Mouse (Mus musculus) small intestine, adult 2 months (tissue): ENCODE measurements at regions not wholly inside any gene's neighbourhood (a gene's known extent, or its start where the extent isn't known, plus 50 kb on each side); places are given as distances from the start of the nearest gene placed in this dataset.
"Not testable (repeated sequence)": the region's sequence is repeated elsewhere in the genome, so short reads cannot be mapped to it uniquely, and the experiment has no call there.

Experiments
- H3K27ac ChIP-seq: fragments of 200-500 bp; 2 replicates; pipeline ENCODE4 v1.5.1; 2012; ENCODE audit warnings: low read depth, low read length, control low read depth, inconsistent platforms; ENCODE audit not compliant: insufficient read depth
- H3K27me3 ChIP-seq: fragments of 200-500 bp; 2 replicates; pipeline ENCODE4 v1.6.1; 2012; ENCODE audit warnings: mild to moderate bottlenecking, moderate library complexity, low read length, inconsistent platforms; ENCODE audit not compliant: control insufficient read depth, insufficient read depth
- H3K36me3 ChIP-seq: fragments of 200-500 bp; 2 replicates; pipeline ENCODE4 v1.6.1; 2012; ENCODE audit warnings: mild to moderate bottlenecking, low read length, control low read depth, inconsistent platforms; ENCODE audit not compliant: control insufficient read depth, insufficient read depth
- H3K4me1 ChIP-seq: fragments of 200-500 bp; 2 replicates; pipeline ENCODE4 v1.6.1; 2012; ENCODE audit warnings: low read length, inconsistent platforms, mixed read lengths; ENCODE audit not compliant: control insufficient read depth, insufficient read depth, insufficient read length
- H3K4me3 ChIP-seq: fragments of 200-500 bp; 2 replicates; pipeline ENCODE4 v1.5.1; 2012; ENCODE audit warnings: low read depth, mild to moderate bottlenecking, control low read depth, inconsistent platforms, low read length, moderate library complexity
- CTCF ChIP-seq: fragments of 200-500 bp; IDR thresholded peaks from 2 replicates; pipeline ENCODE4 v1.5.1; 2012; ENCODE audit warnings: low read depth, mild to moderate bottlenecking, control low read depth, inconsistent platforms, low read length, moderate library complexity, mixed read lengths; ENCODE audit not compliant: insufficient replicate concordance, insufficient read length; ENCODE audit errors: extremely low read depth
- POLR2A ChIP-seq: fragments of 200-500 bp; IDR thresholded peaks from 2 replicates; pipeline ENCODE4 v1.6.1; 2012; ENCODE audit warnings: low read depth, mild to moderate bottlenecking, control low read depth, inconsistent platforms, low read length, moderate library complexity
- WGBS: fragments of 180-500 bp; shearing (Covaris S2); methylation state at CpG from one replicate; pipeline ENCODE4 v1.1.7; 2018; 5-methylcytosine and 5-hydroxymethylcytosine counted together

DNA sequence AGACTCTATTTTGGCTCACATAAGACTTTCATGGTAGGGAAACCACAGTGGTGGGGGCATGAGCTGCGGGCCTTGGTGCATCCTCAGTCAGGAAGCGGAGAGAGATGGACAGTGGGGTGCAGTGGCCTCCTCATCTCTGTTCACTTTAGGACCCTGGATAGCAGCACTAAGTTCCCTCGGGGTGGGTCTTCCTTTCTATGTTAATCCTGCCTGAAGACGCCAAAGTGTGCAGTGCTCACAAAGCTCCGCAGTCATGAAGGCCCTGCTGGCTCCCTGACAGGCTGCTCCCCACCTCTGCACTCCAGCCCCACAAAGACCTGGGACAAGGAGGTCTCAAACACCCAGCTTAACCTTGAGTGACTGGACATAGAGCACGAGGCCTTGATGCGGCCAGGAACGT is 56.8 kb downstream of the Sox1 start:
- no peaks in the 10 kb centered on the region for H3K27me3 ChIP-seq
- H3K4me1 ChIP-seq, result no peaks in the 10 kb centered on the region
- no peak overlapping the region for H3K27ac ChIP-seq
- no peak for TF ChIP-seq CTCF
- no peak for TF ChIP-seq POLR2A
- 63% methylated on average over 8 of the region's 8 CpGs for WGBS
- H3K4me3 ChIP-seq, result no peak overlapping the region
- H3K36me3 ChIP-seq, result no peaks in the 10 kb centered on the region

DNA sequence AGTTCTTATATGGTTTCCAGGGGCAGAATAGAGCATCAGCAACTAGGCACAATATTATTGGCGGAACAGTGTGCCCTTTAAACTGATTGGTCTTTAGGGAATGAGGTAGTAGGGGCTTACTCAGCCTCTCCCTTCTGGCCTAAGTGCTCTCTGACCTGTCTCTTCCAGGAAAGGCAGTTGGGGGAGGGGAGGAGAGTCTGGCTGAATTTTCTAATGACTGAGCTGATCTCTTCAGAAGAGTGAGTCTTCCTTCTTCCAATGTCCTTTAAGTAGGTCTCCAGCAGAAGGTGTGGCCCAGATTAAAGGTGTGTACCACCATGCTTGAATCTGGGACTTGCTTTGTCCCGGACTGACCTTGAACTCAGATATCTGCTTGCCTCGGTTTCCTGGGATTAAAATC is 60.3 kb downstream of the Sox1 start:
- not testable (repeated sequence) for H3K4me1 ChIP-seq, H3K27me3 ChIP-seq, H3K27ac ChIP-seq, H3K4me3 ChIP-seq, H3K36me3 ChIP-seq
- WGBS, result 81% methylated on average over 3 of the region's 3 CpGs

DNA sequence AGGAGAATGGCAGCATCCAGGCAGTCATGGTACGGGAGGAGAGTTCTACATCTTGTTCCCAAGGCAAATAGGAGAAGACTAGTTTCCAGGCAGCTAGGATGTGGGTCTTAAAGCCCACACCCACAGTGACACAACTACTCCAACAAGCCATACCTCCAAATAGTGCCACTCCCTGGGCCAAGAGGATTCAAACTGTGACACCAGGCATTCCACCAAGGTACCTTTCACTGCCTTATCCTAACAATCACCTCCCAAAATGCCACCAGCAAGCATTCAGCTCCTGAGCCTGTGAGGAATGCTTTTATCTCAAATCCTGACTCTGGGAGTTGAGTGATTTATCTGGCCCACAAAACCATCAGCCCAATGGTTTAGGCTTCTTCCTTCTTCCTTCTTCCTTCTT is 61.2 kb downstream of the Sox1 start:
- no peaks in the 10 kb centered on the region for H3K4me1 ChIP-seq
- H3K4me3 ChIP-seq, result no peak overlapping the region
- 71% methylated on average over 1 of the region's 1 CpGs for WGBS
- no peaks in the 10 kb centered on the region for H3K27me3 ChIP-seq
- no peak overlapping the region for H3K27ac ChIP-seq
- TF ChIP-seq CTCF, result no peak
- H3K36me3 ChIP-seq, result no peaks in the 10 kb centered on the region

DNA sequence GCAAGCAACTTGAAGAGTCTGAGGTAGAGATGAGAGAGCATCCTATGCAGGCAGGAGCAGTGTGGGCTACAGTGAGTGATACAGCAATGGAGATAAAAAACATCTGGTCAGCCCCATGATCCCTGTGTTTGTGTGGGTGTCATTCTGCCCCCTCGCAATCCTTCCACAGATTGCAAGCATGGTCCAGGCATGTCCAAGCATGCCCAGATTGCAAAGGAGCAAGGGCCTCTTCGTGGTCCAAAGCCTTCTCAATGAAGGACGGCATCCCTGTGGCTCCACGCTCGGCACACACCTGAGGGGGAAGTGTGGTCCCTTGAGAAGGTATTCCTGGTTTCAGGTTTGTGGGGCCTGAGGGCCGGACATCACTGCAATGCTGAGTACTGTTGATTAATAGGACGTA is 61.9 kb downstream of the Sox1 start:
- Histone ChIP-seq H3K4me1 (no peaks in the 10 kb centered on the region), H3K4me3 (no peak overlapping the region), H3K27ac (no peak overlapping the region), H3K36me3 (no peaks in the 10 kb centered on the region), H3K27me3 (no peaks in the 10 kb centered on the region)
- 72% methylated on average over 7 of the region's 7 CpGs for WGBS
- TF ChIP-seq CTCF, result no peak
- no peak for TF ChIP-seq POLR2A

DNA sequence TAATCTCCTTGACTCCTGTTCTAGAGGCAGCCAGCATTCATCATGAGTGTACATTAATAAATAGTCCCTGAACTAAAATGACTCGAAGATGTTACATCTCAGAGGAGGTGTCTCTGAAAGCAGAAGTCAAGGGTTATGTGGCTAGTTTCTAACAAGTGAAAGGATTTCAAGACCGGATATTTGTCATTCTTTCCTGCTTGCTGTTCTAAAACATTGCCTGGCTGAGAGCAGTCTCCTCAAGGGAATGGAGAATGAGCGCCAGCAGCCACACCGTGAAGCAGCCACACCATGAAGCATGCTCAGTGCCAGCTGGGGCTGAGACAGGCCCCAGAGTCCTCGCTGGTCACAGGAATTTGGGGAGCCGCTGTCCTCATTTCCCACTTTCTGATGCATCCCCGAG is 71.8 kb downstream of the Sox1 start:
- Histone ChIP-seq H3K36me3 (no peaks in the 10 kb centered on the region), H3K27me3 (no peaks in the 10 kb centered on the region), H3K27ac (no peak overlapping the region), H3K4me1 (no peaks in the 10 kb centered on the region), H3K4me3 (no peak overlapping the region)
- TF ChIP-seq POLR2A (no peak), CTCF (no peak)
- WGBS, result 73% methylated on average over 7 of the region's 7 CpGs

DNA sequence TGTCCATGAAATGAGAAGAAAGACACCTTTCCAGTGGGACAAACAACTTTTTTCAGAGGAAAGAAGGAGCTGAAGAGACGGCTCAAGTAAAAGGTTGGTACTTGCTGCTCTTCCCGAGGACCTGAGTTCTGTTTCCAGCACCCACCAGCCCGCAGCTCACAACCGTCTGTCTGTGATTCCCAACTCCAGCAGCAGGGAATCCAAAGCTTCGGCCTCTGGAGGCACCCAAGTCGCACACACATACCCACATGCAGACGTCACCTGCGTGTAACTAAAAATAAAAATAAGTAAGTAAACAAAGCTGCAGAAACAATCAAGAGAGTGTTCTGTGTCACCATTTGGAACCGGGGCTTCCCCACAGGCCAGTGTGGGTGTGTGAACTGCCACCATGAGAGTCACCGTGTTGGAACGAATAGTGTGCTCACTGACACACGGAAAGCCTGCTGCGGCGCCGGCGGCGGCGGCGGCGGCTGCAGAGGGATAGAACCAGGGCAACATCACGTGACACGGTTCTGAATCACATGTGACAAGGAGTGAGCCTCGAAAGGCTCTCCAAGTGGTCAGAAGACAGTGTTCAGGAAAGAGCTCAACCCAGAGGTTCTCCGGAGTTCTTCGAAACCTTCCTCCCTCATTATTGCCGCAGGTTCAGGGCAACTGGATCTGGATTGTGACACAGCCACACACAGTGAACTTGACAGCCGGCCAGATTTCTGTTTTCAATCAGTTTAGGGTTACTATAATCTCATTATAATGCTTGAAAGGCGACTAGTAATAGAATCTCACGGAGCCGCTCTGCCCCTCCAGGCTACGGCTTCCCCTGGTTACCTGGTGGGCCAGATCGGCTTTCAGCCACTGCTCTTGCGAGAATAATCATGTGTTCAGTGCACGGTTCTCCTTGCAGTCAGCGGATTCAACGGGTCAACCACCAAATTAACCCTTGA is 72.6 kb downstream of the Sox1 start:
- H3K36me3 ChIP-seq, result no peaks in the 10 kb centered on the region

DNA sequence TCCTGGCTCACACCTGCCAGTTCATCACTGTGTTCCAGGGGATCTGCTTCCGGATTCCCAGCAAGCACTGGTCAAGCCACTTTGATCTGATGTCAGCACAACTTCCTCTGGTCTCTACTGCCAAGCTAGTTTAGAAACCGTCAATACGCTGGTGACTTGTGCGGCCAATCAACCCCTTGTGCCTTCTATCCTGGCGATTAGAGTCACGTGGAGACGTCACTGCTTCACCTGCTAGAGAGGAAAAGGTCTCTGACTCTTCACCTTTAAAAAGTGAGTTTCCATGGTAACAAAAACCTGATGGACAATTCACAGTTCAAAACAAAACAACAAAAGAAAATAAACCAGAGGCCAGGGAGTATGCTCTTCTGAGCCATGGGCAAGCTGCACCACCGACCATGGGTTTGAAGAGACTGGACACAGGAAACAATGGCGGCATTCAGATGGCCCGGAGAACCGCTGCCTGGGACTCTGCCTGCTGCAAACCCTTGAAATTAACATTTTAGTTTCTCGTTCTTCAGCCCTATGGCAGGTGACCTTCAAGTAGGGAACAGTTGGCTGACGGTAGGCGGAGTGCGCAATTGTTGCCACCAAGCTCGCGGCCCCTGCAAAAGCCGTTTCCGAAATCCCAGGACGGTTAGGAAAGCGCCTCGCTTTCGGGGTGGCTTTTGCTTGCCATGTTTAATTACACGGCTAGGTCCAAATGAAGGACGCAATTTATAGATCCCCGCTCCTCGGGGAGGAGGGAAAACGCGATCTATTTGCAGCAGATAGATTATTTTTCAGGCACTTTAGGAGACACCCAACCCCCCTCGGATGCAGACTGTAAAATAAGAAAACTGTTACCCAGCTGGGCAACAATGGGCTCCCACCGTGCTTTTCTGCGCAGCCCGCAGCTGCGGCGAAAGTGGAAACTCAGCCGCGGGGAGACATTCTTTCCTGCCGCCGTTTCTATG is 82.6 kb downstream of the Sox1 start:
- Histone ChIP-seq H3K4me3 (peak overlapping the region; percentile 15; the same call in 1 of the 2 replicates), H3K27me3 (peaks cover 7% of the 10 kb centered on the region), H3K36me3 (no peaks in the 10 kb centered on the region), H3K27ac (no peak overlapping the region), H3K4me1 (no peaks in the 10 kb centered on the region)
- 10% methylated on average over 39 of the region's 39 CpGs for WGBS
- no peak for TF ChIP-seq CTCF
- no peak for TF ChIP-seq POLR2A

More for the DNA sequence above, 72.6 kb downstream of the Sox1 start:
- Histone ChIP-seq H3K4me3 (no peak overlapping the region), H3K27me3 (no peaks in the 10 kb centered on the region), H3K27ac (no peak overlapping the region), H3K4me1 (no peaks in the 10 kb centered on the region)
- TF ChIP-seq POLR2A (no peak), CTCF (no peak)
- WGBS, result 78% methylated on average over 36 of the region's 36 CpGs
